Mouse (Mus musculus) limb, embryonic 12.5 days (tissue): ENCODE data around the gene 9230112D13Rik. TPM values are rescaled to one million over a fixed set of nuclear protein-coding genes. Genes with fewer than 3 reads are reported as not detected.
A peak's percentile ranks its signal among the peaks of the same experiment; 100 is the strongest.

Experiments used
- ATAC-seq: fragments of 200-750 bp; cut with Nextera tagmentation; 2 replicates; pipeline ENCODE4 v1.8.0; 2017; ENCODE audit warnings: low read depth, moderate TSS enrichment; ENCODE audit not compliant: insufficient number of reproducible peaks, insufficient read depth, low FRiP score, low TSS enrichment
- H3K27ac ChIP-seq: fragments of 300-500 bp; sonication (generic); 2 replicates; pipeline ENCODE4 v1.5.1; 2016; ENCODE audit warnings: mild to moderate bottlenecking, moderate library complexity
- H3K27me3 ChIP-seq: fragments of 300-500 bp; sonication (generic); 2 replicates; pipeline ENCODE4 v1.6.1; 2016; ENCODE audit warnings: mild to moderate bottlenecking, moderate library complexity
- H3K36me3 ChIP-seq: fragments of 300-500 bp; sonication (generic); 2 replicates; pipeline ENCODE4 v1.6.1; 2016; ENCODE audit warnings: mild to moderate bottlenecking, moderate library complexity
- H3K4me1 ChIP-seq: fragments of 300-500 bp; sonication (generic); replicated peaks from 2 replicates; pipeline ENCODE4 v1.6.1; 2016
- H3K4me2 ChIP-seq: fragments of 300-500 bp; sonication (generic); 2 replicates; pipeline ENCODE4 v1.6.1; 2016; ENCODE audit warnings: mild to moderate bottlenecking, moderate library complexity
- H3K4me3 ChIP-seq: fragments of 300-500 bp; sonication (generic); replicated peaks from 2 replicates; pipeline ENCODE4 v1.5.1; 2016; ENCODE audit warnings: mild to moderate bottlenecking
- H3K9ac ChIP-seq: fragments of 300-500 bp; sonication (generic); replicated peaks from 2 replicates; pipeline ENCODE4 v1.6.1; 2016; ENCODE audit warnings: mild to moderate bottlenecking, moderate library complexity
- H3K9me3 ChIP-seq: fragments of 300-500 bp; sonication (generic); 2 replicates; pipeline ENCODE4 v1.6.1; 2016; ENCODE audit warnings: mild to moderate bottlenecking, moderate library complexity
- WGBS: fragments of 180-500 bp; shearing (Covaris S2); methylation state at CpG from one replicate; pipeline ENCODE4 v1.1.7; 2016; 5-methylcytosine and 5-hydroxymethylcytosine counted together
- polyA plus RNA-seq: library from polyadenylated mRNA; unstranded; fragments of >200 nt; fragmentation: Nextera tagmentation; extraction: Ambion mirVana; gene quantifications from 2 replicates; pipeline ENCODE4 v1.2.1, GENCODE M21; 2016

Gene 9230112D13Rik
- polyA plus RNA-seq, 1 experiment from 2014 or later, result not detected

DNA sequence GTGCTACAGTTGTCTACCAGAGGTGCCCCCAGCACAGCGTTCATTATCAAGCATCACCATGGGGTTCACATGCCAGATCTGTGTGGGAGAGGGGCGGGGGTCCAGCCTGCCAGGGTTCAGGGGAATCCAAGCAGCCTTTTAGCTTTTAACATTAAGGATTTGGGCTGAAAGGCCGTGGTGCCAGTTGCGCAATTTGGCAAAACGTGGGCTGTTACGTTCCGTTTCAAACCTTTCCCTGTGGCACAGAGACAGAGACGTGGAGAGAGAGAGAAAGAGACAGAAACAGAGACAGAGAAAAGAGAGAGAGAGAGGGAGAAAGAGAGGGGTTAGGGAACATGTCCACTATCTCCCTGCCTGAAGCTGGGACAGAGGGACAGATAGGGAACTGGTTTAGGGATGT is 39.0 kb upstream of the 9230112D13Rik start:
- 93% methylated on average over 8 of the region's 8 CpGs for WGBS
- H3K4me1 ChIP-seq, result peaks cover 53% of the 10 kb centered on the region
- no peak for ATAC-seq

DNA sequence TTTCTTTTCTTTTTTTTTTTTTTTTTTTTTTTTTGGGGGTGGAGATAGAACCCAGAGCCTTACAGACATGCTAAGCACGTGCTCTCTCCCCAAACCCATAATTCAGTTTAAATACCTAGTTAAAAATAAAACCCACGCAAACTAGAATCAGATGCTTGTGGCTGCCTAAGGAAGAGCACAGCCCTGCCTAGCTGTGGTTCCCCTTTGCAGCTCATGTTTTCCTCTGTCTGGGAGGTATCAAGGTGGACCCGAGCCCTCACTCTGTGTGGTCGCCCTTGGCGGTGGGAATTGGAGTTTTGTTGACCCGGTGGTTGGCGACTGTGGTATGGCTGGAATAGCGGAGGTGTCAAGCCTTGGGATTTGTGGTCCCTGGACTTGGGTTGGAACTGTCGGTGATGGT is 36.3 kb upstream of the 9230112D13Rik start:
- Histone ChIP-seq H3K4me2 (no peak overlapping the region), H3K9ac (no peak overlapping the region), H3K27me3 (peaks cover 4% of the 10 kb centered on the region; the same call in 1 of the 2 replicates), H3K9me3 (no peaks in the 10 kb centered on the region), H3K36me3 (no peaks in the 10 kb centered on the region), H3K4me3 (no peak overlapping the region), H3K27ac (peak overlapping the region; percentile 24), H3K4me1 (peaks cover 37% of the 10 kb centered on the region)
- 44% methylated on average over 9 of the region's 9 CpGs for WGBS
- no peak; the same call in 1 of the 2 replicates for ATAC-seq

More for the DNA sequence above, 39.0 kb upstream of the 9230112D13Rik start:
- Histone ChIP-seq H3K9ac (no peak overlapping the region), H3K4me3 (no peak overlapping the region), H3K36me3 (no peaks in the 10 kb centered on the region), H3K27me3 (0 out of 2 replicates have a peak, but pooled peaks cover 2% of the 10 kb centered on the region), H3K27ac (peak overlapping the region; percentile 83; the same call in 1 of the 2 replicates), H3K4me2 (no peak overlapping the region), H3K9me3 (no peaks in the 10 kb centered on the region)

- no peaks in the 10 kb centered on the region for H3K36me3 ChIP-seq
- no peaks in the 10 kb centered on the region for H3K9me3 ChIP-seq
- no peak overlapping the region for H3K4me3 ChIP-seq
- H3K9ac ChIP-seq, result no peak overlapping the region
- H3K4me2 ChIP-seq, result no peak overlapping the region
- H3K27ac ChIP-seq, result no peak overlapping the region
- 67% methylated on average over 13 of the region's 13 CpGs for WGBS
- H3K4me1 ChIP-seq, result peaks cover 16% of the 10 kb centered on the region; the same call in 1 of the 2 replicates
- peaks cover 10% of the 10 kb centered on the region for H3K27me3 ChIP-seq
- ATAC-seq, result no peak
Observed at GRCm38 (mm10) chr14:34555211-34555610, 32.6 kb upstream of the 9230112D13Rik start.

DNA sequence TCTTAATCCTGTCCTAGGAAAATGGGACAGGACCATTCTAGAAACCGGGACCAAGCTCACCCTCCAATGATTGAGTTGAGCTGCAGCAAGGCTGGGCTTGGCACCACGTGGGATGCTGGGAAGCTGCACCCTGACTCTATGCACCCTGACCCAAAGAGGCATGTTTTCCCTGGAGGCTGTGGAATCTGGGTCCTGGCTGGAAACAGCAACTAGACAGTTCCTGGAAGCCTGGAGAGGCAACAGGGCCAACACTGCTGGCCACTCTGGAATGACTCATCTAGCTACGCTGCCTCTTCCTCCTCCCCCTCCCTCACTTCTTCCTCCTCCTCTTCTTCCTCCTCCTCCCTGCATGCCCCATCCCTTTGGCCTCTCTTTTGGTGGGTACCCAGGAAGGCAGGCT is 31.4 kb upstream of the 9230112D13Rik start:
- 68% methylated on average over 3 of the region's 3 CpGs for WGBS
- Histone ChIP-seq H3K4me2 (no peak overlapping the region), H3K36me3 (no peaks in the 10 kb centered on the region), H3K27ac (no peak overlapping the region), H3K27me3 (peaks cover 10% of the 10 kb centered on the region), H3K9ac (no peak overlapping the region), H3K9me3 (no peaks in the 10 kb centered on the region), H3K4me3 (no peak overlapping the region), H3K4me1 (peaks cover 6% of the 10 kb centered on the region; the same call in 1 of the 2 replicates)
- no peak for ATAC-seq

- H3K4me2 ChIP-seq, result no peak overlapping the region
- H3K9me3 ChIP-seq, result no peaks in the 10 kb centered on the region
- H3K27me3 ChIP-seq, result peaks cover 10% of the 10 kb centered on the region
- peaks cover 4% of the 10 kb centered on the region; the same call in 1 of the 2 replicates for H3K4me1 ChIP-seq
- H3K27ac ChIP-seq, result no peak overlapping the region
- 89% methylated on average over 6 of the region's 6 CpGs for WGBS
- ATAC-seq, result no peak
- H3K9ac ChIP-seq, result no peak overlapping the region
- no peaks in the 10 kb centered on the region for H3K36me3 ChIP-seq
- no peak overlapping the region for H3K4me3 ChIP-seq
Observed at GRCm38 (mm10) chr14:34553470-34553869, 30.9 kb upstream of the 9230112D13Rik start.

- H3K4me1 ChIP-seq, result peaks cover 3% of the 10 kb centered on the region
- no peak overlapping the region for H3K9ac ChIP-seq
- no peak for ATAC-seq
- no peak overlapping the region for H3K27ac ChIP-seq
- no peaks in the 10 kb centered on the region for H3K36me3 ChIP-seq
- no peak overlapping the region for H3K4me2 ChIP-seq
- H3K27me3 ChIP-seq, result peaks cover 15% of the 10 kb centered on the region
- no peak overlapping the region for H3K4me3 ChIP-seq
- H3K9me3 ChIP-seq, result no peaks in the 10 kb centered on the region
- 86% methylated on average over 5 of the region's 5 CpGs for WGBS
Observed at GRCm38 (mm10) chr14:34552226-34552625, 29.6 kb upstream of the 9230112D13Rik start.

- no peaks in the 10 kb centered on the region for H3K36me3 ChIP-seq
- peaks cover 20% of the 10 kb centered on the region for H3K27me3 ChIP-seq
- no peaks in the 10 kb centered on the region for H3K9me3 ChIP-seq
- peak overlapping the region; percentile 83 for H3K9ac ChIP-seq
- peak overlapping the region; percentile 88 for H3K27ac ChIP-seq
- WGBS, result 1% methylated on average over 54 of the region's 55 CpGs
- H3K4me1 ChIP-seq, result peaks cover 3% of the 10 kb centered on the region
- H3K4me2 ChIP-seq, result peak overlapping the region; percentile 80
- ATAC-seq, result peak; percentile 90
- H3K4me3 ChIP-seq, result peak overlapping the region; percentile 76
Observed at GRCm38 (mm10) chr14:34549004-34549671, 26.5 kb upstream of the 9230112D13Rik start.

GRCm38 (mm10) chr14:34548391-34549001 is 25.9 kb upstream of the 9230112D13Rik start:
- peak overlapping the region; percentile 88 for H3K27ac ChIP-seq
- H3K4me1 ChIP-seq, result peaks cover 3% of the 10 kb centered on the region
- H3K27me3 ChIP-seq, result peaks cover 14% of the 10 kb centered on the region
- peak overlapping the region; percentile 80 for H3K4me2 ChIP-seq
- WGBS, result under 1% methylated on average over 27 of the region's 27 CpGs
- H3K9me3 ChIP-seq, result no peaks in the 10 kb centered on the region
- H3K9ac ChIP-seq, result peak overlapping the region; percentile 83
- H3K36me3 ChIP-seq, result no peaks in the 10 kb centered on the region
- H3K4me3 ChIP-seq, result peak overlapping the region; percentile 76
- ATAC-seq, result peak; percentile 45

DNA sequence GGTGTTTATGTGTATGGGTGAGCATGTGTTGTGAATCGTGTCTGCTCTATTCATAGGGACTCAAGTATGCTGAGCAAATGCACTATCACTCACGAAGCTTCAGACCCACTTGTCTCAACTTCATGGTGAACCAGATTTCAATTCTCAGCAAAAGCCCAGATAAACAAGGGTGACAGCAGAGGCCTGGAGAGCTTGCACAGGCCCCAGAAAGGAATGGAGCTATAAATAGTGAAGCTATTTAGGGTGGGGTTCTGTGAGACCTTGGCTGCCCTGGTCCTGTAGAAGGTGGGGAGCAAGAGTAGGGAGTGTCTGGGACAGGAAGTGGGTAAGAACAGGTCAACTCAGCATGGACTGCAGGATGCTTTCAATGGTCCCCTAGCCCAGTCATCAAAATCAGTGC is 21.9 kb upstream of the 9230112D13Rik start:
- Histone ChIP-seq H3K9me3 (no peaks in the 10 kb centered on the region), H3K4me2 (no peak overlapping the region), H3K4me1 (peaks cover 11% of the 10 kb centered on the region), H3K36me3 (no peaks in the 10 kb centered on the region), H3K4me3 (no peak overlapping the region), H3K9ac (no peak overlapping the region), H3K27me3 (0 out of 2 replicates have a peak, but pooled peaks cover 10% of the 10 kb centered on the region), H3K27ac (no peak overlapping the region)
- no peak for ATAC-seq
- WGBS, result 83% methylated on average over 2 of the region's 2 CpGs

DNA sequence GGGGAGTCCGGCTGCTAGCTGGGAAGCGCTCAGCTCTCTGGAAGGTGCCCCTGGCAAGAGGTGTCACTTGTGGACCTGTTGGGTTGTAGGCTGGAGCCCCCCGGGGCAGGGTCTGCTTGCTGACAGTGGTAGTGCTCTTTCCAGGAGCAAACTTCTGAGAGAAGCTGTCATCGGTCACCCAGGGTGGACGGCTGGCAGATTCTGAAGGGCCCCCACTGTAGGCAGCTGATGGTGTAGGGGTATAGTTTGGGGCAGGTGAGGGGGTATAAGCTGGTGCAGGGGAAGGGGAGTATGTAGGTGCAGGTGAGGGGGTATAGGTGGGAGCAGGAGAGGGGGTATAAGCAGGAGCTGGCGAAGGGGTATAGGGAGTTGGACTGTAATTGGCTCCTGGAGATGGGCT is 21.4 kb upstream of the 9230112D13Rik start:
- WGBS, result 86% methylated on average over 6 of the region's 6 CpGs
- Histone ChIP-seq H3K27me3 (0 out of 2 replicates have a peak, but pooled peaks cover 10% of the 10 kb centered on the region), H3K4me3 (no peak overlapping the region), H3K27ac (no peak overlapping the region), H3K9me3 (no peaks in the 10 kb centered on the region), H3K4me1 (peaks cover 11% of the 10 kb centered on the region), H3K4me2 (no peak overlapping the region), H3K36me3 (no peaks in the 10 kb centered on the region), H3K9ac (no peak overlapping the region)
- ATAC-seq, result no peak

DNA sequence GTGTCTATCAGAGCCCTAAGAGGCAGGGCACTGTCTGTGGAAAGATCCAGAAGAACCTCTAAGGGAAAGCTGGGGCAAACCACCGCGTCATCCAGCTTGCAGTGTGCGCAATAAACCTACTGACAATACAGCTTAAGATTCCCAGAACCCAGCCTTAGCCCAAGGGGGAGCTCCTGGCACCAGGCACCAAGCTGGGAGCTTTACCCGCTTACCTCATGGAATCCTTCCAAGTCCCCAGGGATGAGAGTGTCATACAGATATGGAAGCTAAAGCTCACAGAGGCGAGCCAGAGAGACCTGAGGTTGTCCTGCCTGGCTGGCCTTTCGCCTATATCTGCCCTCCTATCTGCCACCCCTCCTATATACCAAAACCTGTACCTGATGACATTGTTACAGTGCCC is 21.0 kb upstream of the 9230112D13Rik start:
- 87% methylated on average over 6 of the region's 6 CpGs for WGBS
- Histone ChIP-seq H3K4me1 (peaks cover 11% of the 10 kb centered on the region), H3K27ac (no peak overlapping the region), H3K27me3 (0 out of 2 replicates have a peak, but pooled peaks cover 10% of the 10 kb centered on the region), H3K4me3 (no peak overlapping the region), H3K4me2 (no peak overlapping the region), H3K36me3 (no peaks in the 10 kb centered on the region), H3K9me3 (no peaks in the 10 kb centered on the region), H3K9ac (no peak overlapping the region)
- ATAC-seq, result no peak
